Mouse (Mus musculus): Measurements from ENCODE around the gene Pamr1. TPM values are rescaled to one million over a fixed set of nuclear protein-coding genes. Genes with fewer than 3 reads are reported as not detected.

Gene Pamr1
- polyA plus RNA-seq (2012; rRNA removed) = 84.8 and 91.0 TPM in 2 replicates

- peak; percentile 24 for DNase-seq (ENCODE audit: low spot score)
Measured at GRCm38 (mm10) chr2:102549611-102550266, at the start of gene Pamr1. Gene Pamr1 (plus strand): TSS chr2:102550012.

GRCm38 (mm10) chr2:102507633-102508032, 42.2 kb upstream of the Pamr1 start:
- DNase-seq (ENCODE audit: low spot score) = no peak

- DNase-seq (ENCODE audit: low spot score) = no peak
Measured at GRCm38 (mm10) chr2:102508154-102508553, 41.7 kb upstream of the Pamr1 start.

- DNase-seq (ENCODE audit: low spot score) = no peak
Measured at GRCm38 (mm10) chr2:102519956-102520355, 29.9 kb upstream of the Pamr1 start.

- DNase-seq (ENCODE audit: low spot score) = no peak
Measured at GRCm38 (mm10) chr2:102527563-102527962, 22.2 kb upstream of the Pamr1 start.

GRCm38 (mm10) chr2:102533437-102533836, 16.4 kb upstream of the Pamr1 start:
- no peak for DNase-seq (ENCODE audit: low spot score)

- DNase-seq (ENCODE audit: low spot score) = no peak
Measured at GRCm38 (mm10) chr2:102536766-102537165, 13.0 kb upstream of the Pamr1 start.

GRCm38 (mm10) chr2:102540438-102541230, 9.2 kb upstream of the Pamr1 start:
- DNase-seq (ENCODE audit: low spot score) = no peak

- DNase-seq (ENCODE audit: low spot score) = no peak
Measured at GRCm38 (mm10) chr2:102541404-102542125, 8.2 kb upstream of the Pamr1 start.

- no peak for DNase-seq (ENCODE audit: low spot score)
Measured at GRCm38 (mm10) chr2:102543961-102544719, 5.7 kb upstream of the Pamr1 start.

- no peak for DNase-seq (ENCODE audit: low spot score)
Measured at GRCm38 (mm10) chr2:102550910-102551582, 1.2 kb downstream of the Pamr1 start.

- DNase-seq (ENCODE audit: low spot score) = no peak
Measured at GRCm38 (mm10) chr2:102551594-102551993, 1.8 kb downstream of the Pamr1 start.

- DNase-seq (ENCODE audit: low spot score) = no peak
Measured at GRCm38 (mm10) chr2:102552095-102552537, 2.3 kb downstream of the Pamr1 start.

GRCm38 (mm10) chr2:102557085-102557484, 7.3 kb downstream of the Pamr1 start:
- DNase-seq (ENCODE audit: low spot score) = no peak

GRCm38 (mm10) chr2:102558965-102559364, 9.2 kb downstream of the Pamr1 start:
- DNase-seq (ENCODE audit: low spot score) = no peak

- DNase-seq (ENCODE audit: low spot score) = no peak
Measured at GRCm38 (mm10) chr2:102563848-102564247, 14.0 kb downstream of the Pamr1 start.

- DNase-seq (ENCODE audit: low spot score) = no peak
Measured at GRCm38 (mm10) chr2:102579248-102579647, 29.4 kb downstream of the Pamr1 start.

- DNase-seq (ENCODE audit: low spot score) = no peak
Measured at GRCm38 (mm10) chr2:102589977-102590376, 40.2 kb downstream of the Pamr1 start.

- no peak for DNase-seq (ENCODE audit: low spot score)
Measured at GRCm38 (mm10) chr2:102594535-102594934, 44.7 kb downstream of the Pamr1 start.

- no peak for DNase-seq (ENCODE audit: low spot score)
Measured at GRCm38 (mm10) chr2:102595395-102596130, 45.8 kb downstream of the Pamr1 start.

Measured in urinary bladder, adult 2 months (tissue).